Mouse (Mus musculus) E14TG2a.4 (cell line): Measurements from ENCODE around the gene Stard5.

Experiments
- CTCF ChIP-seq: conservative IDR thresholded peaks from 2 replicates; pipeline ENCODE4 v1.5.1; 2014; ENCODE audit warnings: low read length
- NANOG ChIP-seq: IDR thresholded peaks from 2 replicates; pipeline ENCODE4 v1.6.1; 2014; ENCODE audit warnings: borderline replicate concordance, low read length, mixed read lengths

GRCm38 (mm10) chr7:83622582-83622981, 9.2 kb upstream of the Stard5 start:
- TF ChIP-seq CTCF, result no peak
- TF ChIP-seq NANOG, result no peak
